Mouse (Mus musculus) thymus, postnatal 25 days (tissue): Measurements from ENCODE around the gene Otog.

Experiments used
- DNase-seq: peaks from one replicate; pipeline ENCODE4 v3.0.0; 2022

The Otog gene

GRCm38 (mm10) chr7:46285161-46285839 lies 44.5 kb downstream of the Otog start:
- no peak for DNase-seq

DNA sequence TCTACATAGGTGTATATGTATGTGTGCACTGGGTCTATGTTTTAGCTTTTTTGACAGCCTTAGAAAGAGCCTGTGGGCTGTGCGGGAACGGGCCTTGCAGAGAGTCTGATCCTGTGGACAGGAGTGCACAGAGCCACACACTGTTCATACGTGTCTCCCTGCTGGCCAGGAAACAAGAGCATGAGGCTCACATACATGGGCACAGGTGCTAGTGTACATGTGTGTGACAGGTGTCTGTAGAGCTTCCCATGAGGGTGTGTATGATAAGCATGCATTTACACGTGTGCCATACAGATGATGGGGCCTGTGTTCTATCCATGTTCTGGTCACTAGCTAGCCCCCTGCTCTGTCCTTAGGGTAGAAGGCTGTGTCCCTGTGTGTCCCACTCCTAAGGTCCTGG lies 45.6 kb downstream of the Otog start:
- no peak for DNase-seq

GRCm38 (mm10) chr7:46287051-46287450 lies 46.3 kb downstream of the Otog start:
- no peak for DNase-seq

- no peak for DNase-seq
Measured at GRCm38 (mm10) chr7:46296330-46296729, 55.5 kb downstream of the Otog start.

DNA sequence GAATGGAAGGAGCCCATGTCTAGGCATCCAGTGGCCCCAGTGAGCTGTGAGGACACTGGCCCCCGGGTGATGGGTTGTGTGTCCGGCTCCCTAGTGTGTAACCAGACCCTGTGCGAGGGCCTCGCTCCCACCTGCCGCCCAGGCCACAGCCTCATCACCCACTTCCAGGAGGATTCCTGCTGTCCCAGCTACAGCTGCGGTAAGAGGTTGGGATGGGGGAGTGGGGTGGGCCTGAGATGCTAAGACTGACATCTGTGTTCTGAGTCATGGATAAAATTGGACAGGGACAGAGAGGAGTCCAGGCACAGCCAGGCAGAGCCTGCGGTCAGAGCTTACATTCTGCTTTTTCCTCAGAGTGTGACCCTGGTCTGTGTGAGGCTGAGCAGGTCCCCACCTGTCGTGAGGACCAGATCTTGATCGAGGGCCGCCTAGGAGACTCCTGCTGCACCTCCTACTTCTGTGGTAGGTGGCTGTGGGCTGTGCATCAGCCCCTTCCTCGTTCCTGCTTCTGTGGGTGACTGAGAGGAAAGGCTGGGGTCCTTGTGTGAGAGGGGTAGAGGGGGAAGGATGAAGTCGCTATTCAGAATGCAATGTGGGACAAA lies 60.3 kb downstream of the Otog start:
- no peak for DNase-seq

GRCm38 (mm10) chr7:46313486-46313885 lies 72.7 kb downstream of the Otog start:
- DNase-seq: no peak

DNA sequence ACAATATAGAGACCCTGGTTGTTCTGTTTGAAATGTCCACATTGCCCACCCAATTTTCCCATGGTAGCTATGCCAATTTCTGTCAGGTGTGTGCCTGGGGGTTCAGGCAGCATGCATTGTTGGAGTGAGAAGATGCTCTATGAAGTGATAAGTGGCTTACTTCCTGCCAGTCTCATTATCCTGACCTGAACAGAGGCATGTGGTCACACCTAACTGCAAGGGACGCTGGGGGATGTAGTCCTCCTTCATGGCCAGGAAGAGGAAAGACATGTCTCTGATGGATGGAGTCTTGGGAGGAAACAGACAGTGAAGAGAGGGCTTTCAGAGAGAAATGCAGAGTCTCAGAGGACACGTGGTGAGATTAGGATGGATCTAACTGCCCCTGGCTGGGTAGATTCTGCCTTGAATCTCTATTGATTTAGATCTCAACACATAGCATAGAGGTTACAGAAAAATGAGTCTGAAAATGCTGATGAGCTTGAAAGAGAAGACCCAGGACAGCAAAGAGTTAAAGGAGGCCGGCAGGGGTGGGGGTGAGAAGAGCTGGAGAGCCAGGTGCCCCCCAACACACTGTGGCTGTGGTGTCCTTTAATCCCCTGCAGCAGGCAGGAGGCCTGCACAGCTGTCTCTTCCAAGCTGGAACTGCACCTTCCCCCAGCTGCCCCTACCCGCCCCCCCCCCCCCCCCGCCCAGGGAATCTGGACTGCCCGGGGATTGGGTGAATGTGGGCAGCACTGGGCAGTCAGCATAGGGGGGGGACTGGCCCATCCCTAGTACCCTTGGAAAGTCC lies 73.6 kb downstream of the Otog start:
- DNase-seq: no peak

DNA sequence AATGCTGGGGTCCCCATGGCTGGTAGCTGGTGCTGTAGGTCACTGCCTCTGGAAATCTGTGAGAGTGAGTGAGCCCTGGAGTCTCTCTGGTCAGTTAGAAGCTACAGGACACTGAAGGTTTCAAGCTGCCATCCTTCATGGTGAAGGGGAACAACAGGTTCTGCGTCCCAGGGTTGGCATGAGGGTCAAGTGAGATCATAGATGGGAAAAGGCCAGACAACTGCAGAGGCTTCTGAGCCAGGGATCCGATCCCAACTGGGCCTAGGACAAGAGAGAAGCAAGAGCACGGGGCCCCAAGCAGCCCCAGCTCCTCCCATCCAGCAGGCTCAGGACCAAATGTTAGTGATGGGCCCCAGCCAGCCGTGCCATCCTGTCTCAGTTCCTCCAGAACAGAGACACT lies 74.9 kb downstream of the Otog start:
- DNase-seq: no peak

- DNase-seq: no peak
Measured at GRCm38 (mm10) chr7:46316948-46317347, 76.2 kb downstream of the Otog start.

- no peak for DNase-seq
Measured at GRCm38 (mm10) chr7:46321242-46321641, 80.5 kb downstream of the Otog start.

- DNase-seq: no peak
Measured at GRCm38 (mm10) chr7:46327896-46328295, 87.1 kb downstream of the Otog start.

GRCm38 (mm10) chr7:46337397-46337796 lies 96.6 kb downstream of the Otog start:
- DNase-seq: no peak

DNA sequence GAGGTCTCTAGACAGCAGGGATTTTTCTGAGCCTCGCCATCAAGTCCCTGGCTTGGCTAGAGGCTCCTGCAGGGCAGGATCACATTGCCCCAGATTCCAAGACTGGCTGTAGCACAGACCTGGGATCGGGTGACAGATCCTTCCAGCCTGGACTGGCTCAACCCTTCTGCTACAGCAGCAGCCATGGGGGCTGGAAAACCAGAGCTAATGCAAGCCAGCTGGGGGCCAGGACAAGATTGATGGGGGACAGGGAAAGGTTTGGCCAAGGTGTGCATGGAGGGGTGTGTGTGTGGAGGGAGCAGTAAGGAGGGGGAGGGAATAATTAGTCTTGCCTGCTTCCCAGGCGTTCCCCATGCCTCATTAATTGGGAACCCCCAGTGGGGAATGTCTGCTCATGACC lies 99.0 kb downstream of the Otog start:
- no peak for DNase-seq

- no peak for DNase-seq
Measured at GRCm38 (mm10) chr7:46340295-46340694, 99.5 kb downstream of the Otog start.

GRCm38 (mm10) chr7:46341471-46341870 lies 100.7 kb downstream of the Otog start:
- no peak for DNase-seq

GRCm38 (mm10) chr7:46347692-46348091 lies 106.9 kb downstream of the Otog start:
- no peak for DNase-seq

- DNase-seq: no peak
Measured at GRCm38 (mm10) chr7:46348813-46349212, 108.0 kb downstream of the Otog start.

DNA sequence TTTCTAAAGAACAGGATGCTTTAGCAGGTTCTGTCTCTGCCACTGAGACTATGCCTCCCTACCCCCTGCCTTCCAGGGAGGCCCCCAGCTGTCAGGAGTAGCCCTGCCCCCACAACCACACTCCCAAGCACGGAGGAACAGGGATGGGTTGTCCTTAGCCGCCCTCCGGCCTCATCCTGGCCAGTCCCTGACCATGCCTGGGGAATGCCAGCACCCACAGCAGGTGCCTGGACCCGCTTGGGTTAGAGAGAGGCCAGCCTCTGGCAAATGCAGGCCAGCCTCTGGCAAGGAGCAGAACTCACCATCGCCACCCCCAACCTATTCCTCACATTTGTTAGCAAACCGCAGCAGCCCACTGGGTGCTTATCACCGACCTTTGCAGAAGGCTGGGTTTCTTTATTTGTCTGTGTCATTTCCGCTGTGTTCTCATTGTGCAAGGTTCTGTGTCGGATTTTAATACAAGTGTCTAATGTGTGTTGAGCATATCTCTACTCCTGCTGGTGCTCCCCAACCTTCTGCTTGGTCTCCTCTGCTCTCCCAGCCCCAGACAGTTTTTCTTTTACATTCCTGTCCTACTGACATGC lies 109.4 kb downstream of the Otog start:
- DNase-seq: no peak

DNA sequence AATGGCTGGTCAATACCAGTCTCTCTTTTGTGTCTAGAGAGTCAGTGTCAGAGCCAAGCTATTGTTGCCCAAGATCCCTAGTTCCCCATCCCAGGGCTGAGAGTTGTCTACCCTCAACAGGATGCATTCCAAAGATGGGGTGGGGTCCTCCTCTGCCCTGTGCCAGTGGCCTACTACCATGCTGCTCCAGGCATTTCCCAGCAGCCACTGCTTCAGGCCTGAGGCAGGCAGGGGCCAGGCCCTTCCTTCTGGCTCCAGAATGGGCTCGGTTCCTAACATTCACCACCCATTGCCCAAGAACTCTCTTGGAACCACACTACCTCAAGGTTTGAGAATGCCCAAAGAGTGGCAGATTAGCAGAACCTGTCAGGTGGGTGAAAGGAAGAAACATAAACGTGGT lies 112.0 kb downstream of the Otog start:
- no peak for DNase-seq

- DNase-seq: no peak
Measured at GRCm38 (mm10) chr7:46353216-46353615, 112.4 kb downstream of the Otog start.

- no peak for DNase-seq
Measured at GRCm38 (mm10) chr7:46353875-46354274, 113.1 kb downstream of the Otog start.
